In genomic region chr5:92366565-92366964, GRCm38 (mm10) we compare ENCODE assay signal across 21 mouse cellular contexts. TPM values are rescaled to one million over a fixed set of nuclear protein-coding genes. Genes with fewer than 3 reads are reported as not detected.
"Had no signal": no experiment of that assay in that cellular context is flagged by ENCODE, and none has a peak within 500 bp of the region (broad histone marks: within the 10 kb centered on the region; RNA-seq: fewer than 3 reads in every experiment).

No protein-coding gene starts in this region.

- H3K9ac ChIP-seq: limb, embryonic 15.5 days; midbrain, embryonic 12.5 days; neural tube, embryonic 13.5 days; stomach, embryonic 15.5 days had no signal

- H3K4me3 ChIP-seq: left cerebral cortex, adult 2 months; limb, embryonic 15.5 days; midbrain, embryonic 12.5 days; neural tube, embryonic 13.5 days; stomach, embryonic 15.5 days had no signal

- DNase-seq: kidney, adult 8-10 months; kidney, postnatal 25 days; lung, adult 2 months; lung, postnatal 4 days; retina, postnatal 1 day; right cerebral cortex, postnatal 4 days; thymus, adult 18-20 months; thymus, postnatal 14 days had no signal

- H3K36me3 ChIP-seq: limb, embryonic 15.5 days; midbrain, embryonic 12.5 days; neural tube, embryonic 13.5 days; stomach, embryonic 15.5 days had no signal

- H3K4me2 ChIP-seq: limb, embryonic 15.5 days; midbrain, embryonic 12.5 days; neural tube, embryonic 13.5 days; stomach, embryonic 15.5 days had no signal

- H3K9me3 ChIP-seq: limb, embryonic 15.5 days; midbrain, embryonic 12.5 days; neural tube, embryonic 13.5 days; stomach, embryonic 15.5 days had no signal

- H3K27me3 ChIP-seq: limb, embryonic 15.5 days; midbrain, embryonic 12.5 days; neural tube, embryonic 13.5 days; stomach, embryonic 15.5 days had no signal

- H3K27ac ChIP-seq: left cerebral cortex, adult 2 months; limb, embryonic 15.5 days; midbrain, embryonic 12.5 days; neural tube, embryonic 13.5 days; stomach, embryonic 15.5 days had no signal

- ATAC-seq: lung, postnatal 0 days; midbrain, embryonic 16.5 days had no signal

RNA-seq across cellular contexts. Expression of gene Cxcl10, which starts 17.9 kb away (rescaled TPM):
- total RNA-seq: layer of hippocampus, postnatal 25 days; left cerebral cortex, adult 2 months; left cerebral cortex, postnatal 14 days had no signal
- polyA plus RNA-seq: midbrain, embryonic 12.5 days had no signal

RNA-seq across cellular contexts. Expression of gene Art3, which starts 34.9 kb away (rescaled TPM):
- total RNA-seq: megakaryocyte, adult 5-6 weeks had no signal

RNA-seq across cellular contexts. Expression of gene Cxcl9, which starts 38.7 kb away (rescaled TPM):
- total RNA-seq: layer of hippocampus, postnatal 25 days; left cerebral cortex, adult 2 months; left cerebral cortex, postnatal 14 days had no signal
- polyA plus RNA-seq: intestine, embryonic 14.5 days; kidney, embryonic 16.5 days; limb, embryonic 11.5 days; lung, postnatal 0 days; midbrain, embryonic 12.5 days; midbrain, embryonic 16.5 days; neural tube, embryonic 13.5 days; stomach, embryonic 15.5 days had no signal
